Mouse (Mus musculus) hindbrain, embryonic 12.5 days (tissue): Measurements from ENCODE around the gene Mrgpre. TPM values are rescaled to one million over a fixed set of nuclear protein-coding genes. Genes with fewer than 3 reads are reported as not detected.

Experiments
- ATAC-seq: fragments of 200-750 bp; cut with Nextera tagmentation; 2 replicates; pipeline ENCODE4 v1.8.0; 2017; ENCODE audit warnings: moderate TSS enrichment; ENCODE audit not compliant: low FRiP score
- H3K27ac ChIP-seq: fragments of 300-500 bp; sonication (generic); 2 replicates; pipeline ENCODE4 v1.5.1; 2016; ENCODE audit warnings: mild to moderate bottlenecking
- H3K27me3 ChIP-seq: fragments of 300-500 bp; sonication (generic); 2 replicates; pipeline ENCODE4 v1.6.1; 2016; ENCODE audit warnings: mild to moderate bottlenecking
- H3K36me3 ChIP-seq: fragments of 300-500 bp; sonication (generic); 2 replicates; pipeline ENCODE4 v1.6.1; 2016; ENCODE audit warnings: mild to moderate bottlenecking
- H3K4me1 ChIP-seq: fragments of 300-500 bp; sonication (generic); 2 replicates; pipeline ENCODE4 v1.6.1; 2016
- H3K4me2 ChIP-seq: fragments of 300-500 bp; sonication (generic); replicated peaks from 2 replicates; pipeline ENCODE4 v1.6.1; 2016; ENCODE audit warnings: mild to moderate bottlenecking
- H3K4me3 ChIP-seq: fragments of 300-500 bp; sonication (generic); 2 replicates; pipeline ENCODE4 v1.5.1; 2016; ENCODE audit warnings: mild to moderate bottlenecking
- H3K9ac ChIP-seq: fragments of 300-500 bp; sonication (generic); 2 replicates; pipeline ENCODE4 v1.6.1; 2016; ENCODE audit warnings: mild to moderate bottlenecking, moderate library complexity
- H3K9me3 ChIP-seq: fragments of 300-500 bp; sonication (generic); replicated peaks from 2 replicates; pipeline ENCODE4 v1.6.1; 2016; ENCODE audit warnings: mild to moderate bottlenecking
- whole genome bisulfite sequencing: fragments of 180-500 bp; shearing (Covaris S2); methylation state at CpG from one replicate; pipeline ENCODE4 v1.1.7; 2016; 5-methylcytosine and 5-hydroxymethylcytosine counted together
- polyA plus RNA-seq: library from polyadenylated mRNA; unstranded; fragments of >200 nt; fragmentation: Nextera tagmentation; extraction: Ambion mirVana; gene quantifications from 2 replicates; pipeline ENCODE4 v1.2.1, GENCODE M21; 2016

Mrgpre gene
- polyA plus RNA-seq, 1 experiment from 2014 or later: 3.0 TPM

DNA sequence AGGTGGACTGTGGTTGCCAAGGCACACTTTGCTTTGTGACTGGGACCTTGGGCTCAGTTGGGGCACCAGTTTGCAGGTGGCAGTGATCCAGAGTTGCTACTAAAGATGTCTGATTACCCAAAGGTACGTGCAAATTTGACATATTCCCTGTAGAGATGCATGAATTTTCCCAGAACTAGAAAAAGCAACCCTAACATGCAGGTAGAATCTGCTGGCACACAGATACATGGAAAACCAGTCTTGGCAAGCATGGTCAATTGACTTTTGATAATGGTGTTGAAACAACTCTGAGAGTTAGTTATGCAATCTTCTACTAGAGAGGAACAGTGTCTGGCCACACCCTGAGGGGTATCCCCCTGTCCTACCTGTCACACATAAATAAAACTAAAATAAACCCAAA is 32.9 kb downstream of the Mrgpre start:
- WGBS: 78% methylated on average over 1 of the region's 1 CpGs

DNA sequence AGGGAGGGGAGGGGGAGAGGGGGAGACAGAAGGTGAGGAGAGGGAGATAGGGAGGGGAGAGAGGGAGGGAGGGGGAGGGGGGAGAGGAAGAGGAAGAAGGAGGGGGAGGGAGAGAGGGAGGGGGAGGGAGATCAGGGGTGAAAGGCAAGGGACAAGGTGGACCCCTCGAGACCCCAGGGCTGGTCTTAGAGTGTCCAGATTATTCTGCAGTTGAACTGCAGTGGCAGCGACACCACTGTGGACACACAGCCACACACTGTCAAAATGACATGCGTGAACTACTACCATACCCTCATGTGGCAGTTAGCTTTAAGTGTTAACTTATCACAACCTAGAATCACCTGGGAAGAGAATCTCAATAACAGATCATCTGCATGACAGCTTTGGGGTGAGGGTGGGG is 35.3 kb downstream of the Mrgpre start:
- 0 out of 2 replicates have a peak, but pooled peaks have one; percentile 41 for ATAC-seq
- Histone ChIP-seq H3K27me3 (no peaks in the 10 kb centered on the region), H3K4me2 (0 out of 2 replicates have a peak overlapping the region, but pooled peaks have one; percentile 47), H3K4me3 (no peak overlapping the region), H3K4me1 (peaks cover 13% of the 10 kb centered on the region), H3K36me3 (no peaks in the 10 kb centered on the region), H3K9ac (no peak overlapping the region), H3K9me3 (no peaks in the 10 kb centered on the region), H3K27ac (no peak overlapping the region)
- 71% methylated on average over 3 of the region's 3 CpGs for WGBS

More for the DNA sequence above, 32.9 kb downstream of the Mrgpre start:
- H3K4me1 ChIP-seq: peaks cover 17% of the 10 kb centered on the region
- H3K9ac ChIP-seq: no peak overlapping the region
- H3K36me3 ChIP-seq: no peaks in the 10 kb centered on the region
- peaks cover 22% of the 10 kb centered on the region for H3K27me3 ChIP-seq
- no peak overlapping the region for H3K4me3 ChIP-seq
- no peak overlapping the region for H3K4me2 ChIP-seq
- no peak for ATAC-seq
- H3K9me3 ChIP-seq: no peaks in the 10 kb centered on the region
- H3K27ac ChIP-seq: no peak overlapping the region

DNA sequence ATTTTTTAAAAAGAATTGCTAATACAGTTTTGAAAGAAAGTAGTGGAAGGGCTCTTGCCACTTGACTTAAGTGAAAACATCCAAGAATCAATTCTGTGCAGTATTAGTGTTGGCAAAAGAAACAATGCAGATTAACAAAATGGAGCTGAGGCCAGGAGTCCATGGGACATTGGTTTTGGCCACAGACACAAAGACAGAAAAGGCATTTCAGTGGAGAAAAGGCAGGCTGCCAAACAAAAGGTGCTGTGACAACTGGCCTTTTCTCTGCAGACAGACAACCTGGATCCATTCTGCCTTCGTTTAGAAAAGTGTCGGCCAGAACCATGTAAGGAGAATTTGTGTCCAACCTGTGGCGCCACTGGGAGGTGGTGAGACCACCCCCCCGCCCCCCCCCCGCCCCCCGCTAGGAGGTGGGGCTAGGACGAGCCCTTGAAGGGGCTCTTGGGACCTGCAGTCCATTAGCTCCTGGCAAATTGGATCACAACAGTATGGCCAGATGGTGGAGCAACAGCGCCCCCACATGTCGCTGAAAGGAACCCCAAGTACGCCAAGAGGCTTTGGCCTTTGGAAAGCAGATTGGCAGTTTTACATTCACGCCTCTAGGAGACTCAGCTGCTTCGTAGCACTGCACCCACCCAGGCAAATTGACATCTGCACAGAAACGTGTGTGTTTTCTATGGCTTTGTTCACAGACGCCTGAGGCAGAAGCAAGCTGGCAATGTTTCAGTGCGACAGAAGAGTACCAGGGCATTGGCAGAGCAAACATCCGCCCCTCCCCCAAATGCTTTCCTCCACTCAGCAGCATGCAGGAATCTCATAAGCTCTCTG is 36.0 kb downstream of the Mrgpre start:
- peak overlapping the region; percentile 35; the same call in 1 of the 2 replicates for H3K9ac ChIP-seq
- no peaks in the 10 kb centered on the region for H3K36me3 ChIP-seq
- H3K27ac ChIP-seq: peak overlapping the region; percentile 57; the same call in 1 of the 2 replicates
- WGBS: 3% methylated on average over 16 of the region's 16 CpGs
- H3K9me3 ChIP-seq: no peaks in the 10 kb centered on the region
- H3K4me2 ChIP-seq: peak overlapping the region; percentile 47
- peaks cover 13% of the 10 kb centered on the region for H3K4me1 ChIP-seq
- peak; percentile 82 for ATAC-seq
- no peaks in the 10 kb centered on the region for H3K27me3 ChIP-seq
- peak overlapping the region; percentile 13; the same call in 1 of the 2 replicates for H3K4me3 ChIP-seq

DNA sequence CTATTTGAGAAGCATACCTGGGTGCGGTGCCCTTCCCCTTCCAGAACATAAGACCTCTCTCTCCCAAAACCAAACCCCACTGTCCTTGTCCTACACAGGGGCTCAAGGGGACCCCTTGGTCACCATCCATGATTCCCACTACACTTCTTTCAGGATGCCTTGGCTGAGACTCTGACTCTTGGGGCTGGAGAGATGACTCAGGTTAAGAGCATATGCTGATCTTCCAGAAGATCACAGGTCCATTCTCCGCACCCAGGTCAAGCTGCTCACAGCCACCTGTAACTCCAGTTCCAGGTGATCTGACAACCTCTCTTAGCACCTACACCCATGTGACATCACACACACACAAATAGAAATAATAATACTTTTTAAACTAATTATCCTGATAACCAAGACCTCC is 43.6 kb downstream of the Mrgpre start:
- 17% methylated on average over 2 of the region's 2 CpGs for WGBS
- peak; percentile 20; the same call in 1 of the 2 replicates for ATAC-seq
- 0 out of 2 replicates have a peak overlapping the region, but pooled peaks have one; percentile 31 for H3K27ac ChIP-seq

DNA sequence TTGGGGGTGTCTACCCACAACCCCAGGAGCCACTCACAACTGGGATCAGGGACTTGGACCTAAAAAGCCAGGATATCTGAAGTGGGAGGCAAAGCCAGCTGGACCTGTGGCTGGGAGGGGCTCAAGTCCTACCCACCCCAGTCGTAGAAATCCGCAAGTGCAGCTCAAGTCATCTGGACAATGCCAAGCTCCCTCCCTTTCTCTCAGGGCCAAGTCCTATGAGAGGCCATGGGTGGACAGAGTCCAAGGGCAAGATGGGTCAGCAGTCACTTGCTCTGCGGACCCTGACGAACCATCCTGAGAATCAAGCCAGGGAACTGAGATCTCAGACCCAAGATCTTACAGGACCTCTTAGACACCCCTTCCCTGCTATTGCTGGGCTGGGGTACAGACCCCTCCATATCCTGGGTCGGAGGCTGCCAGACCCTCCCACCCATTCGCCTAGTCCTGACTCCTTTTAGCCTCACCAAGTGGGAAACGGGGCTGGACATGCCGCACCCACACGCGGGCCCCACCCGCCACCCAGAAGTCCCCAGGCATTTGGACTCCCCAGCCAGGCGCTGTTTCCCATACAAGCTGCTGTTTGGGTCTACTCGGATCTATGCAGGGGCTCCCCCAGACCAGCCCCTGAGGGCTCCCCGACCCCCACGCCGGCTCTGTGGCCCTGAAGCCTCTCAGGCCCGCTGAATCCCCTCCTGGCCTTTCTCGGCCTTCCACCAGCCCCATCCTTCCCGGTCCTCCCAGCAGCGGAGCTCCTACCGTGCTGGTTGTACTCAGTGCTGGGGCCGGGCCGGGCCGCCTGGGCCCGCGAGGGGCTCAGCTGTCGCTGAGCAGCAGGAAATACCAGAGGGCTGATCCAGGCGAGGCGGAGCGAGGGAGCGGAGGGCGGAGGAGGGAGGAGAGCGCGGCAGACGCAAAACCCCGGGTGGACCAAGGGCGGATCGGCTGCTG is 44.5 kb downstream of the Mrgpre start:
- H3K4me1 ChIP-seq: peaks cover 29% of the 10 kb centered on the region
- WGBS: 4% methylated on average over 37 of the region's 38 CpGs
- 0 out of 2 replicates have a peak, but pooled peaks cover 2% of the 10 kb centered on the region for H3K27me3 ChIP-seq
- H3K4me2 ChIP-seq: peak overlapping the region; percentile 73
- no peaks in the 10 kb centered on the region for H3K9me3 ChIP-seq
- ATAC-seq: peak; percentile 88
- H3K4me3 ChIP-seq: peak overlapping the region; percentile 64
- H3K36me3 ChIP-seq: no peaks in the 10 kb centered on the region
- peak overlapping the region; percentile 71 for H3K27ac ChIP-seq
- H3K9ac ChIP-seq: peak overlapping the region; percentile 85

More for the DNA sequence above, 43.6 kb downstream of the Mrgpre start:
- no peaks in the 10 kb centered on the region for H3K9me3 ChIP-seq
- 0 out of 2 replicates have a peak, but pooled peaks cover 2% of the 10 kb centered on the region for H3K27me3 ChIP-seq
- peak overlapping the region; percentile 85 for H3K9ac ChIP-seq
- H3K36me3 ChIP-seq: no peaks in the 10 kb centered on the region
- H3K4me1 ChIP-seq: peaks cover 29% of the 10 kb centered on the region
- peak overlapping the region; percentile 73 for H3K4me2 ChIP-seq
- peak overlapping the region; percentile 64 for H3K4me3 ChIP-seq

DNA sequence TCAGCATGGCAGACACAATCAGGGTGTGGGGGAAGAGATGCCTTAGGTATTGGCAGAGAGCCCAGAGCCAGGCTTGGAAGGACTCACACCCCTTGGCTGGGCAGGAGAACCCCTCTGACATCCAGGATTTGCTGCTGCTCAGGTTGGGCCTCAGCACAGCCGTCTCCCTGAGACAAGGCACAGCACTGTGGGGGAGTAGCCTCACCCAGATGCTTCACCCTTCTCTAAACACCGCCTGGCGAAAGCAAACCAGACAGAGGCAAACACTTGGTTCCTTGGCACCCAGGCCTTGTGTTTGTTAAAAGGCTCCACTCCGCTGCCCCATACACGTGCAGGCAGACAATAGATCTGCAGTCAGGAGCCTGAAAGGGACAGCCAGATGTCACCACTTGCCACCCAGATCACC is 45.7 kb downstream of the Mrgpre start:
- H3K4me1 ChIP-seq: peaks cover 29% of the 10 kb centered on the region
- 0 out of 2 replicates have a peak, but pooled peaks cover 2% of the 10 kb centered on the region for H3K27me3 ChIP-seq
- H3K9ac ChIP-seq: peak overlapping the region; percentile 85
- WGBS: 32% methylated on average over 5 of the region's 5 CpGs
- ATAC-seq: peak; percentile 33; the same call in 1 of the 2 replicates
- H3K9me3 ChIP-seq: no peaks in the 10 kb centered on the region
- peak overlapping the region; percentile 73 for H3K4me2 ChIP-seq
- H3K4me3 ChIP-seq: peak overlapping the region; percentile 64
- H3K36me3 ChIP-seq: no peaks in the 10 kb centered on the region
- H3K27ac ChIP-seq: peak overlapping the region; percentile 69

DNA sequence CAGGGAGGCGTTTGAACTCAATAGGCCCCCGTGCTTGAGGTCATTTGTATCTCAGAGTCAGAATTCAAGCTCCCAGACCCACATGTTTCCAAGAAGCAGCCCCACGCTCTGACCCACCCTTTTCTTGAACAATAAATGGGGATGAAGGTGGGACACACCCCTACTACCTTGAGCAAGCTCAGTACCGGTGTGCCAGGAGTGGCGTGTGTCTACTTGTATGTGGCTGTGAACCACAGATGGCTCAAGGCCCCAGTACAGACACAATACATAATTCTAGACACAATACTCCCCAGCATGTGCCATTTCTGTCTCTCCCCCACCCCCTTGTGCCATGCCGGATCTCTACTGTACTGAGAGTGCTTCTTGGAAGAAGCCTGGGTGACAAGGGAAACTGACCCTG is 46.1 kb downstream of the Mrgpre start:
- 81% methylated on average over 6 of the region's 6 CpGs for WGBS
- Histone ChIP-seq H3K4me1 (peaks cover 29% of the 10 kb centered on the region), H3K9me3 (no peaks in the 10 kb centered on the region), H3K36me3 (no peaks in the 10 kb centered on the region), H3K4me2 (peak overlapping the region; percentile 73), H3K4me3 (peak overlapping the region; percentile 64), H3K9ac (peak overlapping the region; percentile 85), H3K27ac (peak overlapping the region; percentile 69), H3K27me3 (0 out of 2 replicates have a peak, but pooled peaks cover 2% of the 10 kb centered on the region)
- ATAC-seq: 0 out of 2 replicates have a peak, but pooled peaks have one; percentile 1

DNA sequence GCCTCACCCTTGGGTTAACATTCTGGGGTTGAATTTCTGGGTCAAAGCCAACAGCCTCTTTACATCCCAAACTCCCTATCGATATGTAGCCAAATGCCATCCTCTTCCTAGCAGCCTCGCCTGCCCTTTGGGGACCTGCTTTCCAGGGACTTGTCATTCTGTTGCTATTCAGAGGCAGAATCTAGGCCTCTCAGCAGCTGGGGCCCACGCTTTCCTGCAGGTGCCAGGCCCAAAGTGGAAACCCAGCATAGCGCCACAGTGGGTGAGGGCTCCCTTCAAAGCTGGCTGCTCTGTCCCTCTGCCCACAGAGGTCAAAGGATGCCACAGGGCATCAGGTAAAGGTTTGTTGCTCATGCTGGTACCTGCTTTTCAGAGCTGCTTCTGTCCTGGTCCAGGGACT is 50.6 kb downstream of the Mrgpre start:
- no peaks in the 10 kb centered on the region for H3K9me3 ChIP-seq
- no peak for ATAC-seq
- no peak overlapping the region for H3K4me3 ChIP-seq
- WGBS: 87% methylated on average over 4 of the region's 4 CpGs
- H3K4me1 ChIP-seq: peaks cover 19% of the 10 kb centered on the region
- H3K4me2 ChIP-seq: no peak overlapping the region
- no peak overlapping the region for H3K27ac ChIP-seq
- no peaks in the 10 kb centered on the region for H3K27me3 ChIP-seq
- no peak overlapping the region for H3K9ac ChIP-seq
- no peaks in the 10 kb centered on the region for H3K36me3 ChIP-seq

DNA sequence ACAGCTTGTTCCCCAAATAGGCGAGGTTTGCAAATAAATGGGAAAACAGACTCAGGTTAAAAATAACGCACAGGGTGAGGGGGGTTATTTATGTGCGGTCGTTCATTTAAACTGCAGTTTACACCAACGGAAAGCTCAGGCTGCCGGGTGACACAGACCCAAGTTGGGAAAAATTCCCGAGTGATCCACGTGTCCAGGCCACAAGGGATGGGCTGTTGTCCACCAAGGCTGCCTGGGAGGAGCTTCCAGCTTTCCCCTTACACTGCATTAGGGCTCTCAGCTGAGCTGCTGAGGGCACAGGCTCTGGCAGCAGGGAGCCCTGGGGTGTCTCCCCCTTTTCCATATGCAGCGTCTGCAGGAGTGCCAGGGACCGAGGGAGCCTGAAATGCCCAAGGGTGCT is 54.4 kb downstream of the Mrgpre start:
- H3K9ac ChIP-seq: no peak overlapping the region
- no peak overlapping the region for H3K4me2 ChIP-seq
- H3K4me1 ChIP-seq: peaks cover 12% of the 10 kb centered on the region
- no peak overlapping the region for H3K4me3 ChIP-seq
- no peak overlapping the region for H3K27ac ChIP-seq
- no peak for ATAC-seq
- no peaks in the 10 kb centered on the region for H3K36me3 ChIP-seq
- WGBS: 85% methylated on average over 10 of the region's 10 CpGs
- no peaks in the 10 kb centered on the region for H3K27me3 ChIP-seq
- H3K9me3 ChIP-seq: no peaks in the 10 kb centered on the region
